Mouse (Mus musculus): ENCODE measurements at regions not wholly inside any gene's neighbourhood (a gene's known extent, or its start where the extent isn't known, plus 50 kb on each side); places are given as distances from the start of the nearest gene placed in this dataset.
A peak's percentile ranks its signal among the peaks of the same experiment; 100 is the strongest.

GRCm38 (mm10) chr1:61298064-61298463, 320.3 kb downstream of the Icos start:
- TF ChIP-seq CTCF (IDR thresholded peaks at IDR 0.05; ENCODE audit: low read depth, low read length) (peak; percentile 24; the same call in 1 of the 2 replicates), POLR2A (IDR thresholded peaks at IDR 0.05; ENCODE audit: extremely low read depth, insufficient read depth, low read length) (no peak)

All from liver, adult 2 months (tissue).